Mouse (Mus musculus) 3T3-L1 (cell line): Measurements from ENCODE around the gene A630089N07Rik.
"Not testable (repeated sequence)": the region's sequence is repeated elsewhere in the genome, so short reads cannot be mapped to it uniquely, and the experiment has no call there.

ENCODE experiments used
- DNase-seq: peaks from one replicate; pipeline ENCODE4 v3.0.0-alpha.2; 2015; ENCODE audit warnings: low read depth, low spot score

A630089N07Rik gene

DNA sequence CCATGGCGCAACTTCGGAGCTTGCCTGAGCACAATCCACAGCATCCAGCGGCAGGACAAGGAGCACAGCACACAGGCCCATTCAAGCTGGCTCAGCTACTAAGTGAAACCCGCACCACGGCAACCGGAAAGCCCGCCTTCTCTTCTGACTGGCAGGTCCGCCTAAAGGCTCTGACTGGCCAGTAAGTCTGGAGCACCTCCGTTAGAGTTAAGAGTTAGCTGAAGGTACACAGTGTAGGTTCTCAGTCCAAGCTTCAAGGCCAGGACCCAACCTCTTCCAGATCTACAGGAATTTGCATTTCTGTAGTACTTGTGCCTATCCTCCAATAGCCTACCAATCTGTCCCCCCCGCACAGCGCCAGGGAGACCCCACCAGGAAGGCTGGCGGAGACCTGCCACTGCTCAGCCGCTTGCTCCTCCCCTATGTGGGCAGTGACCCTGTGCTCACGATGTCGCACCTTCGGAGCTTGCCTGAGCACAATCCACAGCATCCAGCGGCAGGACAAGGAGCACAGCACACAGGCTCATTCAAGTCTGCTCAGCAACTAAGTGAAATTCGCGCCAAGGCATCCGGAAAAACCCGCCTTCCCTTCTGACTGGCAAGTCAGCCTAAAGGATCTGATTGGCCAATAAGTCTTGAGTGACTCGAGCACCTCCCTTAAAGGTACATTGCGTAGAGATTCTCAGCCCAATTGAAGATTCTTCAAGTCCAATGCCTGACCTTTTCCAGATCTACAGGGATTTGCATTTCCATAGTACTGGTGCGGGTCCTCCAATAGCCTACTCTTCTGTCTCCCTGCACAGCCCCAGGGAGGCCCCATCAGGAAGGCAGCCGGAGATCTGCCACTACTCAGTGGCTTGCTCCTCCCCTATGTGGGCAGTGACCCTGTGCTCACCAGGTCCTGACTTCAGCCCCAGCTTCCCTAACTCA, at the start of gene A630089N07Rik:
Gene A630089N07Rik (minus strand): TSS at position 562 of the 930 bp plus-strand sequence.
- DNase-seq, result peak; percentile 97

DNA sequence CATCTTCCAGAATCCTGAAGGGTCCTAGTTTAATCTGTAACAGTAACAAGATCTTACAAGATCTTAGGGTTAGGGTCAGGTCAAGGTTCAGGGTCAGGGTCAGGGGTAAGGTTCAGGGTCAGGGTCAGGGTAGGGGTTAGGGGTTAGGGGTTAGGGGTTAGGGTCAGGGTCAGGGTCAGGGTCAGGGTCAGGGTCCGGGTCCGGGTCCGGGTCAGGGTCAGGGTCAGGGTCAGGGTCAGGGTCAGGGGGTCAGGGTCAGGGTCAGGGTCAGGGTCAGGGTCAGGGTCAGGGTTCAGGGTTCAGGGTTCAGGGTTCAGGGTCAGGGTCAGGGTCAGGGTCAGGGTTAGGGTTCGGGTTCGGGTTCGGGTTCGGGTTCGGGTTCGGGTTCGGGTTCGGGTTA, 24.9 kb upstream of the A630089N07Rik start:
- no peak for DNase-seq

DNA sequence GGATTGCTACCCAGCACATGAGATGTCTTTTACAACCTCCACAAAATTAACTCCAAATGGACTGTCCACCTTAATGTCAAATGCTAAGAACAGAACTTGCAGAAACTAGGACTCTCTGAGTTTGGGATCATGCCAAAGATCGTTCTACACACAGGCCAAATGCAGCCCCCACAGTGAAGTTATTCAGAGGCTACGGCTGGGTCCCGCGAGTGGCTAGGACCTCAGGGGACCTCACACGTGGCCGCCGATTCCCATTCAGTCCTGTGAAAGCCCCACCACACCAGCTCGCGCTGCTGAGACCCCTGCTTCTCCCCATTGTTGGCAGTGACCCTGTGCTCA, 731 bp downstream of the A630089N07Rik start:
- peak; percentile 53 for DNase-seq

DNA sequence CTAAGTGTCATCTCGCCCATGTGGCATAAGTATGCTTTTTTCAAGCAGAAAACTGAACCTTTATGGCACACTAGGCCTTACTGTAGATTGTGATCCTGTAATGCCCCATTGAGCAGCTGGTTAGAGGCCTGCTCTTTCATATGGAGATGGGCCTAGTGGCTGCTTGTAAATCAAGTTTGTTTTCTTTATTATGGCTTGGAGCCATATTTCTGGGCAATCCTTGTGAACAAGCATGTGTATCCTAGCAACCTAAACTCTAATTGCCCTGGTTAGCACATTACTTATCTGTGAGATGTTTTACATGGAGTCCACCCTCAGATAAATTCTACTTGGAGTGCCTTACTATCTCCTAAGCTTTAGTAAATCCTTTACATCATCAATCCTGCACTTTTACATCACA, 1.1 kb downstream of the A630089N07Rik start:
- peak; percentile 47 for DNase-seq

DNA sequence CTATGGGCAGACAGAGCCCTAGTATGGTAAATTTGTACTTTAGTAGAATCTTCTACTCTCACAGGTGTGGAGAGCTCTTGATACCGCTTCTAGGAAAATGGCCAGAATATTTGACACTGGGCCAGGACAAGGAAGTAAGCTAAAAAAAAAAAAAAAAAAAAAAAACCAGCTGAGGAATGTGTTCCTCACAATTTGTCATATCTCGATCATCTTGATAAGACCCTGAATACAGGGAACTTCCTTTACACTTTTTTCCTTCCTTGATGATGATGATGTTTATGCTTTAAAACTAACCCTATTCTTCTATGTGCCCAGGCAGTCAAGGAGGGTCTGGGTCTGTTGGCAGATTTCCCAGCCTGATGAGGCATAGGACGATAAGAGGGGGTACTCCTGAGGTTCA, 2.9 kb downstream of the A630089N07Rik start:
- DNase-seq, result not testable (repeated sequence)

DNA sequence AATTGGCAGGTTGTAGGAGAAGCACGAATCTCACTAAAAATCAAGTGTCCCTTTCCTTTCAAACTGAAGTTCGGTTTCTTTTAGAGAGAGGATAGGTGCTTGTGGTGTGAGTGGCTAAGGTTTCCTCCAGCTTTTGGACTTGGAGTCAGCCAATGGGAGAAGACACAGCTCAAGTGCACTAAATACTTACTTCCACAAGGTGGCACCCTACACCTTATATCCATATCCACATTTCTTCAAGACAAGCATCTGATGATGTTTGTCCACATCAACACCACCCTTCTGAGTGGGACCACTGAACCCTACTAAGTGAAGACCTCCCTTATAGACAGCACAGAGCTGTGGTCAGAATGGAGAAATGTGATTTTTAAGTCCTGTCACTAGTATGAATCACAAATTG, 40.6 kb downstream of the A630089N07Rik start:
- peak; percentile 80 for DNase-seq

DNA sequence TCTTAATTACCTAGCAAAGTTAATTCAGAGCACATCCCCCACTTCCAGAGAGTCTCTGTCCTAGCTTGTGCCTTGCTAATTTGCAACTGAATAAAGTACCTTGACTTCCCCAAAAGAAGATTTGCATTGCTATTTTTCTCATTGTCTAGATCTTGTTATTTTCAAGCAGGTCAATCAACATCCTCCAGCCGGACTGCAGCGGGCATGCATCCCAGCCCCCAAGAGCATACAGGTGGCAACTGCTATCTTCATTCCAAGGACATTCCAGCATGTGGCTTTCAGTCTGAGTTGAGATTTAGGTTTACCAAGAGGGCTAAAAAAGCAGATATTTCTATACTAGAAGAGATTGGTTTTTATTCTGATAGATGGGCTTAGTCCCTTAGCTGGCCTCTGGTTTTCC, 47.3 kb downstream of the A630089N07Rik start:
- not testable (repeated sequence) for DNase-seq

DNA sequence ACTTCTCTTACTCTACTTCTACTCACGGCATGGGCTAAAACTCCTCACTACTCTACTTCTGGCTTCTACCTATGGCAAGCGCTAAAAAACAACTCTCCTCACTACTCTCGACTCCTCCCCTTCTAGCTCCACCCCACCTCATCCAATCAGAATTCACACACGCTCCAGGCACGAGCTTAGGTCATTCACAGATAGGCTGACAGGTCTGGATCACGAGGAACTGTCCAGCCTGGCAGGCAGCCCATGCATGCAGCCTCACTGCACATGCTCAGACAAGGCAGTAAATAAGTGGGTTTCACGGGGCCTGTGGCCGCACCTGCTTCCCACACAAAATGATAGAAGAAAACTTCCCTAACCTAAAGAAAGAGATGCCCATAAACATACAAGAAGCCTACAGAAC, 56.1 kb downstream of the A630089N07Rik start:
- not testable (repeated sequence) for DNase-seq

DNA sequence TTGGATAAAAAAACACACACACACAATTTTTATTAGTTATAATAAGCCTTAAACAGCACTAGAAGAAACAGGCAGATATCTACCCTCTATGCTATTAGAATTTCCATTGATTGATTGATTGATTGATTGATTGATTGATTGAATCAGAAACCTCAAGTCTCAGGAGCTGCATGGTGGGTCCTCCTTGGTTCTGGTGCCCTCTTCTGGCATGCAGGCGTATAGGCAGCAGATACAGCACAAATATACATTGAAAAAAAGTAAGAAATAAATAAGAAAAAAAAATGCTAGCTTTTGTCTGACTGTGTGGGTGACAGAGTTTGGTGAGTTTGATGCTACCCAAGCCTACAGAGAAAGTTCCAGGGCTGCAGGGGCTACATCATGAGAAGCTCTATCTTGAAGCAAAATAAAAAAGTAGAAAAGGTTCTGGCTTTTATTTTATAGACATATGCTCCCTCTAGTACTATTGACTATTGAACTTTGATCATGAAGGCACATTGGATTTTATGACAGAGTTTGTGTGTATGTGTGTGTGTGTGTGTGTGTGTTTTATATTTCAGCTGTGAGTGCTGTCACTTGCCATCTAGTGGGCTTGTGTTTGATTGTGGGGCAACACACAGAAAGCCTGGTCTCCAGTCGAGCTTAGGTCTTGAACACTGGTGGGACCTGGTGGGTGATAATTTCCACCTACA, 59.4 kb downstream of the A630089N07Rik start:
- DNase-seq, result peak; percentile 55

DNA sequence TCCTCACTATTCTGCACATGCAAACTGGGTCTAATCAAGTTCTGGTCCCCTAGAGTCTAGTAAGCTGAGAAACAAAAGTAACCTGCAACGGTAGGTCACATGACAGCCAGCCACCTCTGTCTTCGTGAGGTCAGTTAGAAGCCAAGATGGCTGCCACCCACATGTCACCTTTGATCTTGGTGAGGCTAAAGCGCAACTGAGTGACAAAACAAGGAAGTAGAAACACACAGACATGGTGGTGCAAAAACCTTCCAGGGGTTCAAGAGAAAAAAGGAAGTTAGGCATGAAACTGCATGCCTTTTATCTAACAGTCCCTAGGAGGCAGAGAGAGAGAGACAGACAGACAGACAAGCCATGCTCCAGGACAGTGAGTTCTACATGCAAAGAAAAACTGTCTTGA, 60.2 kb downstream of the A630089N07Rik start:
- DNase-seq, result no peak

DNA sequence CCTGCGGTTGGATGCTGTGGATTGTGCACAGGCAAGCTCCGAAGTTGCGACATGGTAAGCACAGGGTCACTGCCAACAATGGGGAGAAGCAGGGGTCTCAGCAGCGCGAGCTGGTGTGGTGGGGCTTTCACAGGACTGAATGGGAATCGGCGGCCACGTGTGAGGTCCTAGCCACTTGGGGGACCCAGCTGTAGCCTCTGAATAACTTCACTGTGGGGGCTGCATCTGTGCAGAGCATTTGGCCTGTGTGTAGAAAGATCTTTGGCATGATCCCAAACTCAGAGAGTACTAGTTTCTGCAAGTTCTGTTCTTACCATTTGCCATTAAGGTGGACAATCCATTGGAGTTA, 84.9 kb downstream of the A630089N07Rik start:
- not testable (repeated sequence) for DNase-seq

DNA sequence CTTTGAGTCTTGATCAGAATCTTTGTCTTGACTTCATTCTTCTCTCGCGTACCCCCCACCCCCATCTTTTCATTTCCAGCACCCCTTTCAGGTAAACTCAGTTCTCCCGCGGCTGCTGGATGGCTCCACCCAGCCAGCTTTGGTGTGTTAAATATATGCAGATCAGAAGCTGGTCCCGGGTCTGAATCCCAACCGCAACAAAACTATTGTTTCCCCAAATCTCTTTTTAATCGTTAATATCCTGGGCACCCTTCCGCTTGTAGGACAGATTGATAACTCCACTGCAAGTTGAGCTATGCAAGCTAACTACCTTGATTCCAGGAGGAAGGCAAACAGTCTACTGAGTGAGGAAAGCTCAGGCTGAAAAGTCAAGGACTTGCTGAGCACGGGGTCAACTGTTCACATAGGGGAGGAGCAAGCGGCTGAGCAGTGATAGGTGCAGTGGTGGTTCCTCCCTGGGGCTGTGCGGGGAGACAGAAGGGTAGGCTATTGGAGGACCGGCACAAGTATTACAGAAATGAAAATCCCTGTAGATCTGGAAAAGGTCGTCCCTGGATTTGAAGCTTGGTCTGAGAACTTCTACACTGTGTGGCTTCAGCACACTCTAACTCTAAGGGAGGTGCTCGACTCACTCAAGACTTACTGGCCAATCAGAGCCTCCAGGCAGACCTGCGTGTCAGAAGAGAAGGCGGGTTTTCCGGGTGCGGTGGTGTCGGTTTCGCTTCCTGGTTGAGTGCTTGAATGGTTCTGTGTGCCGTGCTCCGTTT, 85.5 kb downstream of the A630089N07Rik start, which contains the start of gene B230307C23Rik:
Gene B230307C23Rik (plus strand): TSS at position 700 of the 767 bp plus-strand sequence.
- DNase-seq, result peak; percentile 96

DNA sequence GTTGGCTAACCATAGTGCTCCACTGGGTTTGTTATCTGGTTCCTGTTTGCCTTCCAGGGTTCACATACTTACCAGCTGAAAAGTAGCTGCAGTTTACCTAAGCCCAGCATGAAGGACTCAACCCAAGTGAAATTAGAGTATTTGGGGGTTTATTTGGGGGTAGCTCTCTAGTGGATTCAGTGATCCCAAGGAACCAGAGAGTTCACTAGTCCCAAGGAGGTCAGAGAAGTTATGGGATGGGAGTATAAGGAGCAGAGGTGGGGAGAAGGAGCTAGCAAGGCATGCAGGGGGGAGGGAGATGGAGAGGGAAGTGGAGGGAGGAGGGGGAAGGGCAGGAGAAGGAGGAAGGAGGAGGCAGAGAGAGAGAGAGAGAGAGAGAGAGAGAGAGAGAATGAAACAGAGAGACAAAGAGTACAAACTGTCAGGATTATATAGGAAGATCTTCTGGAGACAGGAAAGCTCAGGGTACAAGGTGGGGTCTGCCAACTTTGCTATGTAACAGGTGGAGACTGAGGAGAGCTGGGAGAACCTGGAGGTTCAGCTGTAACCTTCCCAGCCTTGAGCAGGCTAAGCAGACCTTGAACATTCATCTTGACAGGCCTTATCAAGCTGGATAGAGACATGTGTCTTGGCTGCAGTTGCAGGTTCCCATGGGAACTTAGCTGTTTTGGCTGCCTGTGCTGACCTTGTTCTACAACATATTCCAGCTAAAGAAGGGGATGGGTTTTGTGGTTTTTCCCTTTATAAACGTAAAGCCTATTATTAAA, 86.2 kb downstream of the A630089N07Rik start:
- peak; percentile 49 for DNase-seq

DNA sequence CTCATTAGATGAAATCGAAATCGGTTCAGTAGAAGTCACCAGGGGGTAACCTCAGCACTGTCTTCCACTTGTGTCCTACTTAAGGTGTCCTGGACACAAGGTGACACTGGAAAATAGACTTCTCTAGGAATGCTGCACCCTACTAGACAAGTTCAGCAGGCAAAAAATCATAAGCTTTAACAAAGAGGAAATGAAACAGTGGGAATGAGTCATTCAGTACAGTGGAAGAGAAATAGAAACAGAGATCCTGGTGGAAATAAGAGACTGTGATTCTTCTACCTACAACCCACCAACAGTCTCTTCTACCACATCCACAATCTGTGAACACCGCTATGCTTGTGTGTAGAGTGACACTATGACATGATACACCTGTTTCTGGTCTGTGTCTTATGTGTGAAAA, 89.8 kb downstream of the A630089N07Rik start:
- not testable (repeated sequence) for DNase-seq

DNA sequence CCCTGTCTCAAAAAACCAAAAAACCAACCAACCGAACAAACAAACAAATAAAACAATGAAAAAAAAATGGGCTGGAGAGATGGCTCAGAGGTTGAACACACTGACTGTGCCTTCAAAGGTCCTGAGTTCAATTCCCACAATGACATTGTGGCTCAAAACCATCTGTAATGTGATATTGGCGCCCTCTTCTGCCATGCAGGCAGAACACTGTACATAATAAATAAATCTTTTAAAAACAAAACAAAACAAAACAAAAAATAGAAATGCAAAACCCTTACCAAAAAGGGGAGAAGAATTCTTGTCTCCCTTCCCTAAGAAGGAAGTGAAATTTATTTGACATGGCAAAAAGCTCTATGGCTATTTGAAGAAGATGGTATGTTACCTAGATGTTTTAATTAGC, 90.7 kb downstream of the A630089N07Rik start:
- DNase-seq, result no peak

DNA sequence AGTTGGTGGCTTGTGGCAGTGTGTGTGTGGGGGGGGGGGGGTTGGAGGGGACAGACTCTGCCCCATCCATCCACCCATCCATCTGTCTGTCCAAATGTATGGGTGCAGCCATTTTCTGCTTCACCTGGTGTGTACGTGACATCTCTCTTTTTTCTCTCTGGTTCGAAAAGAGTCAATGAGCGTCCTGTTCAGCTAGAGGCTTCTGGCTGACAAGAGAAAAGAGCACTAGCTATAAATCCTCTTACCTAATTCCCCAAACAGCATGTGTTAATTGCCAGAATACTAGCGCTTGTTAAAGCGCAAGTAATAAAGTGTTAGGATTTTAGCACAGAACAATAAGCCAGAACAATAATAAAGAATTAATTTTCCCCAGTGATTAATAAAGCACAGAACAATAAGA, 97.7 kb downstream of the A630089N07Rik start:
- no peak for DNase-seq

DNA sequence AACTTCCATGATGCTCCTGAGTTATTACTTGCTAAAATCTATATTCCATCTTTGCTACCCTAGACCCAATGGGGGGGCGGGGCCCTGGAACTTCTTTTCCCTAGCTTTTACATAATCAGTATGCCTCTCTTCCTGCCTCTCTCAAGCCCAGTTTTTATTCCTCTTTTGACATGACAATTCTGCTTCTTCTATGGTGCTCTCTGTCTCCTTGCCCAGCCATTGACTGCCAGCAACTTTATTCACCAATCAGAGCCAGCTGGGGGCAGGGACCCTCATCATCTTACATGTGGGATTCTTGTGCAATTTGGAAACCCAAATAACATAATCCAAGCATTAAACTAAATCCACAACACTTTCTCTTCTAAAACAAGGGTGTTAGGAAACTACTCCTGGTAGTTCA, 100.9 kb downstream of the A630089N07Rik start:
- DNase-seq, result no peak

DNA sequence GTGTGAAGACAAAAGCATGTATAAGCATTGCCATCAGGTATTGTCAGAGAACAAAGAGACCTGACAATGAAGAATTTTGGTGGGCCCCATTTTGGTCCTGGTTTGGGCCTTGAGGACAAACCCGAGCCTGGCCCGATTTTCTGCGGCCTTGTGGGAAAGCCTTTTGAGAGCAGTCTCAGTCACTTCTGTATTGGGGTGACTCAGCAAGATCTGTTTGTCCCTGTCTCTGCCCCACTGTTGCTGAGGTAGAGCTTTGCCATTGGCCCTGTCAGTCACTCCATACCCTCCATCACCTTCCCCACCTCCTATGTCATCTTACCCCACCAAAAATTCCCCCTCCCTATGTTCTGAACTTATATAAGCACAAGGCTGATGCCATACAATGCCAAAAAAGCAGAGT, 104.5 kb downstream of the A630089N07Rik start:
- DNase-seq, result no peak

DNA sequence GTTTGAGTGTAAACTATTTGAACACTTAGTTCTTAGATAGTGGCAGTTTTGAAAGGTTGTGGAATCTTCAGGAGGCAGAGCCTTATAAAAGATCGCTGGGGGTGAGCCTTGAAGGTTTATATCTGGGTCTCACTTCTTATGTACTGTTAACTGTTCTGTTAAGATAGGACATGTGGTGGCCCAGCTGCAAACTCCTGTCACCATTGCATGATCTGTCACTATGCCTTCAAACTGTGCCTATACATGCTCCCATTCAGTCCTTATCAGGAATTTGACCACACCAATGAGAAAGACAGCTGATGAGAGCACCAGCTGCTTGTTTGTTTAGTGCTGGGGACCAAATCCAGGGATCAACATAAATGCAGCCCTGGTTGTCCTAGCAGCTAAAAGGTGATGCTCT, 105.0 kb downstream of the A630089N07Rik start:
- DNase-seq, result no peak

DNA sequence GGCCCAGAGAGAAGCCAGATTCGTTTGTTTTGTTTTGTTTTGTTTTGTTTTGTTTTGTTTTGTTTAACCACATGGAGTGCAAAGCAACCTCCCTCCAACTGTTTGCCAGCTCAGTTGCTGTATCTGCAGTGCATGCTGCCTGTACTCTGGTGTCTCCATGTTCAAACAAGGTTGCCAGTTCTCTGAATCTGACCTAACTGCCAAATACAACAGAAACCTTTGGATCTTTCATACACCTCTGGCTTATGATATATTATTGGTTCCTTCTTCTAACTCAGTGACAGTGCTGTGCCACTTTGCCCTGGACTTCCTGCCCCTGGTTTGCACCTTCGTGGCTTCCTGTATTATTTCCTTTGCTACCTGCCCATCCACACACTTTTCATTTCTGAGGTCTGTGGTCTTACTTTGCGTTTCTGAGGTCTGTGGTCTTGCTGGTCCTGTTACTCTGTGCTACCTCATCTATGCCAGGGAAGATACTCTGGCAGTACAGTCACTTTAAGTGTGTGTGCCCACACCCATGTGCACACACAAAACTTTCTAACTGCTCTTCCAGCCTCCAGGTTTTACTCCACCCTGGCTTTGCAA, 118.2 kb downstream of the A630089N07Rik start:
- DNase-seq, result no peak
